Mouse (Mus musculus) granulocyte monocyte progenitor cell, adult 5-6 weeks (primary cell): Measurements from ENCODE around the gene Ing5. TPM values are rescaled to one million over a fixed set of nuclear protein-coding genes. Genes with fewer than 3 reads are reported as not detected.
"Not testable (repeated sequence)": the region's sequence is repeated elsewhere in the genome, so short reads cannot be mapped to it uniquely, and the experiment has no call there.

Experiments
- ATAC-seq: replicated peaks from 2 replicates; pipeline ENCODE4 v1.8.0; 2016; ENCODE audit warnings: mild to moderate bottlenecking, moderate TSS enrichment, inconsistent platforms; ENCODE audit not compliant: poor library complexity, severe bottlenecking
- total RNA-seq, 2 experiments: library from RNA; stranded (forward) in 1 of 2; stranded (reverse) in 1 of 2; fragments of 200-712, 200-1000 nt in 1 of 2; fragments of >200 nt in 1 of 2; fragmentation: Nextera tagmentation in 1 of 2; gene quantifications; 2 replicates each; pipeline ENCODE4 v1.2.3; 2014 to 2017

The Ing5 gene
- 9.5 and 19.4 TPM in 2 replicates for total RNA-seq (2014; fragmentation: Nextera tagmentation)
- total RNA-seq (2017) = 27.1 and 42.3 TPM in 2 replicates

- peak; percentile 70 for ATAC-seq
These were observed at the start of gene Ing5 for GRCm38 (mm10) chr1:93803556-93804507. Gene Ing5, plus strand, starts transcription at chr1:93803965.

GRCm38 (mm10) chr1:93754573-93755290 is 49.0 kb upstream of the Ing5 start, which contains the start of gene Thap4:
Gene Thap4, minus strand, starts transcription at chr1:93754864.
- peak; percentile 79 for ATAC-seq

DNA sequence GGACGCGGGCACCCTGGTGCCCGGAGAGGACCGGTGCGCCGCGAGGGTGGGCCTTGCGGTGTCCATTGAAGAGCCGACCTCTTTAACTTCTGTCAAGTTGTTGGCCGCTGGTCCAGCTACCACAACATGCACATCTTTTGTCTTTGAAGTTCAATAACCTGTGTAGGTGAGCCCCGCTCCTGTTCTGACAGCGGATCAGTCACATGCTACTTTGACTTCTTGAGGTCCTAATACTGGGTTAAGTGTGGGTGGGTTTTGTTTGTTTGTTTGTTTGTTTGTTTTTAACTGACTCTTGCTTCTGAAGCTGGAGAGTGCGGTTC is 48.5 kb upstream of the Ing5 start:
- no peak for ATAC-seq

DNA sequence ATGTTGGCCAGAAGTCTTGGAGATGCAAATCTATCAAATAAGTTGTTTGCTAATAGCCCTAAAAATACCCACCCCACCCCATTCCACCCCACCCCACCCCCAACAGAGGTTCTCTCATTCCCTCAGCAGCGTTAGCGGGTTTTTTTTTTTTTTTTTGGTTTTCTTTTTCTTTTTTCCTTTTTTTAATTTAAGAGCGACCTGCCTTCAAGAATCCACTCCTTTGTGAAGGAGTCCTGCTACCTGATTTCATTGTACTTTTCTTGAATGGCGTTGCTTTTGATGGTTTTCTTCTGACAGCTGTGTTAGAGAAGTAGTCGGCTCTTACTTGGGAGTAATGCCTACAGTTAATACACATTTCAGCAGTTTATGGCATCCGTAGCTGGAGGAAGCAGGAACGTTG is 48.1 kb upstream of the Ing5 start:
- no peak for ATAC-seq

- no peak for ATAC-seq
These were observed 47.6 kb upstream of the Ing5 start for GRCm38 (mm10) chr1:93756154-93756553.

GRCm38 (mm10) chr1:93760076-93760475 is 43.7 kb upstream of the Ing5 start:
- no peak for ATAC-seq

DNA sequence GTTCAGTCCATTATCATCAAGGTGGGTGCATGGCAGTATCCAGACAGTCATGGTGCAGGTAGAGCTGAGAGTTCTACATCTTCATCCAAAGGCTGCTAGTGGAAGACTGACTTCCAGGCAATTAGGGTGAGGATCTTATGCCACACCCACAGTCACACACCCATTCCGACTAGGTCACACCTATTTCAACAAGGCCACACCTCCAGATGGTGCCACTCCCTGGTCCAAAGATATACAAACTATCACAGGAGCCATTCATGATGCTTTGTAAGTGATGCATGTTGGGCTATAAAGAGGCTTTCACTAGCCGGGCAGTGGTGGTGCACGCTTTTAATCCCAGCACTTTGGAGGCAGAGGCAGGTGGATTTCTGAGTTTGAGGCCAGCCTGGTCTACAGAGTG is 40.2 kb upstream of the Ing5 start:
- ATAC-seq = not testable (repeated sequence)

GRCm38 (mm10) chr1:93764871-93765591 is 38.7 kb upstream of the Ing5 start:
- peak; percentile 94 for ATAC-seq

- no peak for ATAC-seq
These were observed 36.2 kb upstream of the Ing5 start for GRCm38 (mm10) chr1:93767600-93767999.

- ATAC-seq = no peak
These were observed 33.9 kb upstream of the Ing5 start for GRCm38 (mm10) chr1:93769901-93770300.

DNA sequence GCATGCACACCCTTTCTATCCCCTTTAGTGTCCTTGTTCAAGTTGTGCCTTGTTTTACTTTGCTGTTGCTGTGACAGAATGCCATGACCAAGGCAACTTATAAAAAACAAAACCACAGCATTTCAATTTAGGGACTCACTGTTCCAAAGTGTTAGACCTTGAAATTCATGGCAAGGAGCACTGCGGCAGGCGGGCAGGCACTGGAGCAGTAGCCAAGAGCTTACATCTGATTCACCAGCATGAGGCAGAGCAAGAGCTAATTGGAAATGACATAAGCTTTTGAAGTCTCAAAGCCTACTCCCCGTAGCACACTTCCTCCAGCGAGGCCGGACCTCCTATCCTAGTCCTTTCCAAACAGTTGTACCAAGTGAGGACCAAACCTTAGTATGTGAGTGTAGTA is 27.1 kb upstream of the Ing5 start:
- ATAC-seq = no peak

DNA sequence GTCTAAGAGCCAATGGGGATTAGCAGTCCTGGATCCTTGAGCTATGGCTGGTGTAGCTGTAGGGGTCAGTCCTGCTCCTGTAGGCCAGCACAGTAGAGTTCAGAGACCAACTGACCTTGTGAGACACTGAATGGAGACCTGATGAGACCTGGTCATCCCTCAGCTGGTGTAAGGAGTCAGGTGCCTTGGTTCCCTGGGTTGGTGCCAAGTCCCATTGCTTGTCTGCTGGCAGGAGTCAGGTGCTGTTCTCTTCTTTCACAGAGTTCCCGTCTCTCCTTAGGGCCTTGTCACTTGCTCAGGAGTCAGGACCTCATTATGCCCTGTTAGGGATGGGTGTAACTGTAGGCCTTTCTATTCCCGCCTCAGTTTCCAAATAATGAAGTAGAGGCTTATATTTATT is 16.9 kb upstream of the Ing5 start:
- no peak for ATAC-seq

- ATAC-seq = no peak
These were observed 9.2 kb upstream of the Ing5 start for GRCm38 (mm10) chr1:93794526-93794925.

DNA sequence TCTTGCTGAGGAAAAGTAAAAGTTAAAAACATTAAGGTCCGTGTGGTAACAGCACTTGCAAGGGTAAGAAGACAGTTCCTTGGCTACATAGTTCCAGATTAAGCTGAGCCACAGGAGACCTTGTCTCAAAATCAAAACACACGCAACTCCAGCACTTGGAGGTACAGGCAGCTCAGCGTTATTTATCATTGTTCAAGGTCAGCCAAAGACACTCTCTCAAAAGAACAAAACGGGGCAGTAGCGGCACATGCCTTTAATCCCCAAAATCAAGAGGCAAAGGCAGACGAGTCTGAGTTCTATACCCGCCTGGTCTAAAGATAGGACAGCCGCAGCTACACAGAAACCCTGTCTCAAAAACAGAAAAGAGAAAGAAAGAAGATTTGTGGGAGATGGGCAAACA is 7.9 kb upstream of the Ing5 start:
- no peak for ATAC-seq

DNA sequence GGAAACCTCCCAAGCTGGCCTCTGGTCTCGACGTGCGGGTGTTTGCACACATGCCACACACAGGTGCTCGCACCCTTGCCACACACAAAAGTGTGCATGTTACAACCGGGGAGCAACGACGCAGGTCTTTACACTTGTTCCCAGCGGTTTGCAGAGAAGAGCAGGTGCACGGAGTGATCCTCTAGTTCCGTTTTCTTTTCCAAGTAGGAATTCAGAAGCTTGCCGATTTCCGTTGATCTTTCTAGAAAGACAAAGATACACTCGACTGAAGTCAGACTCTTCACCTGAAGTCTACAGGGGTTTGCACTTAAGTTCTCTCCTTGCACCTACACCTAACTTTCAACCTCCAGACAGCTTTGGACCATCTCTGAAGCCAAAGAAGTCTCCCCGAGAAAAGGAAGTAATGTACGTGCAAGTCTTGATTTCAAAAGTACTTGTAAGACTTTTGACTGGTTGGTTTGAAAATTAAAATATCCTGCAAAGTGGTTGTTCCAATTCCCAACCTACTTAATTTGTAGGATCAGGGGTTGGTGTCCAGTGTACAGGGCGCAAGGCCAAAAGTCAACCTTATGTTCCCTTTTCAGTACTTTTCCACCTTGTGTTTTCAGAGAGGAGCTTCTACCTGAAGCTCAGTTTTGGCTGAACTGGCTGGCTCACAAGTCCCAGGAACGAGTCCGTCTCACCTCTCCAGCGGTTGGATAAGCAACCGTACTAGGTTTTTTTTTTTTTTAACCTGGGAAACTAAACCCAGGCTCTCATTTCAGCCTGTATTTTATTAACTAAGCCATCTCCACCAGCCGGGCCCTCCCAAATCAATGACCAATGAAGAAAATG is 2.9 kb upstream of the Ing5 start:
- ATAC-seq = no peak

DNA sequence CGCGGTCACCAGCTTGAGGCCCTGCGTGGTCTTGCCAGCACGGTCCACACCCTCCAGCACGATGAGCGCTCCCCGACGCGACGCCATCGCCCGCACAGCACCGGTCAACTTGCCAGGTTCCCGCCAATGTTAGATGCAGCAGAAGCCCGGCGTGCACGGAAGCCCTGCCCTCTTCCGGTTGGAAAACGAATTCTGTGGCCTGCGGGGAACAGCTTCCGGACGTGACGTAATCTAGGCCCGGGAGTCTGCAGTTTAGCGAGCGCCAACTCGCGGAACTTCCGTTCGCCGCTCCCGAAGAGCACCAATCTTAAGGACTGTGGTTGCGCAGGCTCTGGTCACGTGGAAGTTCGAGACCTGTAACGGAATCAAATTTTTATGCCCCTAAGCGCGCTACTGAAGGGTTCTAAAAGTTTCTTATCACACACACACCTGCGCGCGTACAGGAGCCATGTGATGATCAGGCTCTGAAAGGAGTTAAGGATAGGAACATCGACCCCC is 2.0 kb upstream of the Ing5 start, which contains the start of gene Dtymk:
Gene Dtymk, minus strand, starts transcription at position 194 of the 498 bp plus-strand sequence.
- ATAC-seq = peak; percentile 67

GRCm38 (mm10) chr1:93802771-93803170 is 994 bp upstream of the Ing5 start:
- no peak for ATAC-seq

GRCm38 (mm10) chr1:93804818-93805217 is 1.1 kb downstream of the Ing5 start:
- no peak for ATAC-seq

DNA sequence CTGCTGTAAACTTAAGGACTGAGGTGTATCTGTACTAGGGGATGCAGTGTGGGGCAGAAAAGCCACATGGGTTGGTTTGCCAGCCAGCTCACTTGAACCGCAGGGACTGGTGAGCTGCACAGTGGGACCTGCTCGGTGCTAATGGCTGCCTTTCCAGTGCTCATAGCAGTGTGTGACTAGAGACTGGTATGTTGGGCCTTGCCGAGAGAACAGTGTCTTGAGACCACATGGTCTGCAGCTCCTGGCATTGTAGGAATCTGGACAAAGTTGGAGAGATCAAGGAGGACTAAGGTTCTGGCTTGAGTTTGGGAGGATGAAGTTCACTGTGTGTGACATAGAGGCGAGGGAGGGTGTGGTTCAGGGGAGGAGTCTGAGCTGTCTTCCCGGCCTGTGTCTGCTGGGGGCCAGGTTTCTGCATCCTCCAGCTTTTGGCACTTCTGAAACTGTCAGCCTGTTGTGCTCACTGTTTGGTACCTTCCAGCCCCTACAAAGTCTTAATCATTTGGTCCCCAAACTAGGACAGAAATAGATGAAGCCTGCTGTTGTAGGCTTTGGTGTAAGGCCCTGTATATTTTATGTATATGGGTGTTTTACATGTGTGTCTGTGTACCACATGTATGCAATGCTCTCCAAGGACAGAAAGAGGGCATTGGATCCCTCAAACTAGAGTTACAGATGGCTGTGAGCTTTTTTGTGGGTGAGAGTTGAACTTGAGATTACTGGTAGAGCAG is 1.6 kb downstream of the Ing5 start:
- no peak for ATAC-seq
